Mouse (Mus musculus): ENCODE data around the gene Mtss1l. TPM values are rescaled to one million over a fixed set of nuclear protein-coding genes. Genes with fewer than 3 reads are reported as not detected.

The Mtss1l gene
- total RNA-seq (2021), result 10 to 100 TPM; 32.0 to 37.8 TPM
- long read RNA-seq, experiment 1, full-length matches to known transcripts, result 3 of 17 reads
- long read RNA-seq, experiment 1, partial matches to known transcripts, result 2 of 17 reads
- long read RNA-seq, experiment 1, other reads (novel, unspliced or antisense), result 12 of 17 reads
- long read RNA-seq, experiment 2, partial matches to known transcripts, result 0 of 4 reads
- long read RNA-seq, experiment 2, other reads (novel, unspliced or antisense), result 4 of 4 reads

DNA sequence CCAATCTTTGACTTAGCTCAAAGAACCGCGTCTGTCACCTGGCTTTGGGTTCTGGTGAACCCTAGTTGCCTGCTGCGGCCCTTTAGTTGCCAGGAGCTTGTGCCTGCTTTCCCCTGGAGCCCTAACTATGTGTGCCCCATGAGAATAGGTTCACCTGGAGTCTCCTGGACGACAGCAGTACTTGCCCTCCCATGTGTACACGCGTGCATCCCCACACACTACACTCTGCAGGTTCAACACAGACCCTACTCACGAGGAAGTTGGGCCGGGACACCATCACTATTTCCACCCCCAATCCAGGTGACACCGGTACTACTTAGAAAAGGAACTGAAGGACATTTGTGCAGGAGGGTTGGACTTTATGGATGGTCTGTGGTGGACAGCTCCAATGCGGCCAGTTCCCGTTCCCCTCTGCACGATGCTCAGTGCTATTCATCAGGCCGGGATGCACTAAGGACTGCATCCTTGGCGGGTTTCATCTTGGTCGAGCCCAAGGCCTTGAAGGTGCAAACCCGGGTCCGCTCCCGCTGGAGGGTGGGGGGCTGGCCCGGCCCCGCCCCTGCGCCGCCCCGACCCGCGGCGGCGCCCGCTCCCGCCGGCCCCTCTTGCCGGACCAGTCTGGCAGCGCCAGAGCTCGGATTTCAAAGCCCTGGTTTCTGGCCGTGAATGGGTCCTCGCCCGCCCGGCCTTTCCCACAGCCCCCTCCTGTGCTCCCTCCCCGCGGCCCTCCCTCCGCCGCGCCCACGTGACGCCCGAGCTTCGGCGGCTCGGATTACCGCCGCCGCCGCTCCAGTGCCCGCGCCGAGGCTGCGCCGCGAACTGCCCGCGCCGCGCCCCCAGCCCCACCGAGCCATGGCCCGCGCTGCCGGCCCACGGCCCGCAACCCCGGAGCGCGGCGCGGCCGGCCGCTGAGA, at the start of gene Mtss1l:
TSS of gene Mtss1l (plus strand) at position 792 of the 914 bp plus-strand sequence.
- peak; percentile 81 to 87 for DNase-seq

- DNase-seq, result peak in 1 of 2 experiments; percentile 56
Measured at GRCm38 (mm10) chr8:110672133-110672532, 49.1 kb upstream of the Mtss1l start.

DNA sequence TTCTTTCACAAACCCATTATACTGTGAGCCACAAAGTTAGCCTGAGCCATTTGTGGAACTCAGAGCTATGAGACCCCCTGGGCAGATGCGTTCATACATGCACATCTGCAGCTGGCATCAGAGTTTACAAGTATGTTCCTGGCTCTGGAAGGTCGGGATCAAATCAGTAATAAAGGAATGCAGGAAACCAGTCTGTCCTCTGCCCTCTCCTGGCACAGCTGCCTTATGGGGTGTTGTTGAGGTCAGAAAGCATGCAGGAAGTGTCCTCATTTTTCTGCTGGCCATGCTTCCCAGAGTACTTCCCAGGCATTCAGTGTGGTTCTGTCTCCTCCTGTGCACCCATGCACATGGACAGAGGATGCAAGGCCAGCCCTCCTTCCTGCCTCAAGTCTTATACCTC, 48.1 kb upstream of the Mtss1l start:
- no peak for DNase-seq

GRCm38 (mm10) chr8:110674589-110674988, 46.7 kb upstream of the Mtss1l start:
- DNase-seq, result no peak

GRCm38 (mm10) chr8:110676702-110677101, 44.6 kb upstream of the Mtss1l start:
- DNase-seq, result peak; percentile 63 to 68

- no peak for DNase-seq
Measured at GRCm38 (mm10) chr8:110677174-110677660, 44.1 kb upstream of the Mtss1l start.

DNA sequence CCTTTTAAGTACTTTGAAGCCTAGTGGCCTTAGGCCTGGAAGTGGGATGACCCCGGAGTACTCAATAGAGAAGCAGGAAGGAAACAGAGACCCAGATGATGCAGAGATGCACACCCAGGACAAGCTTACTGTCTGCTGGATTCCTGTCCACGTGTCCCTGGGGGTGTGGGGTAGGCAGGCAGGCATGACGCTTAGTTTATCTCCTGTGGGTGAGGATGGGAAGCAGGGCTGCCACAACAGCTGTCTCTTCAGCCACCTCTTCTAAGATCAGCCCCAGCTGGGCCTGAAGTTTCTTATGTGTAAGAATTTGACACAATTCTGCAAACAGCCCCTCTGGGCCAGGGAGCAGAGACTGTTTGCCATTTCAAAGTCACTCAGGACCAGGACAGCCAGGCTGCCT, 42.3 kb upstream of the Mtss1l start:
- no peak for DNase-seq

DNA sequence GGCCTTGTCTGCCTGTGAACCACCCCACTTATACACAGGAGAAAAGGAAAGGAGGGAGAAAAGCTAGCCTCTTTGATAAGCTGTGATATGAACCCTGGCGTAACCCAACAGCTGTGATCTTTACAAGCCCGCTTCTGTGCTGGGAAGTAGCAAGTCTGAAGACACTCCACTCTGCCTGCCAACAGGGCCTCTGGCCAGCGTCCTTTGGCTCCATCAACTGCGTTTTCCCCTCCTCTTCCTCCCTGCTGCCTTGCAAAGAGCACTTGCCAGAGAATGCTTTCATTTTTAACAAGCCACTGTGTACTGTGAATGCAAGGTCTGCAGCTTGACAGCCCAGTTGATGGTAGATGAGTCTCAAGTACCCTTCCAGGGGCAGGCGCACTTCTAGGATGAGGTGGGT, 33.5 kb upstream of the Mtss1l start:
- DNase-seq, result peak; percentile 91 to 94

- no peak for DNase-seq
Measured at GRCm38 (mm10) chr8:110689961-110690360, 31.3 kb upstream of the Mtss1l start.

GRCm38 (mm10) chr8:110694226-110694625, 27.1 kb upstream of the Mtss1l start:
- no peak for DNase-seq

- no peak for DNase-seq
Measured at GRCm38 (mm10) chr8:110694826-110695225, 26.4 kb upstream of the Mtss1l start.

DNA sequence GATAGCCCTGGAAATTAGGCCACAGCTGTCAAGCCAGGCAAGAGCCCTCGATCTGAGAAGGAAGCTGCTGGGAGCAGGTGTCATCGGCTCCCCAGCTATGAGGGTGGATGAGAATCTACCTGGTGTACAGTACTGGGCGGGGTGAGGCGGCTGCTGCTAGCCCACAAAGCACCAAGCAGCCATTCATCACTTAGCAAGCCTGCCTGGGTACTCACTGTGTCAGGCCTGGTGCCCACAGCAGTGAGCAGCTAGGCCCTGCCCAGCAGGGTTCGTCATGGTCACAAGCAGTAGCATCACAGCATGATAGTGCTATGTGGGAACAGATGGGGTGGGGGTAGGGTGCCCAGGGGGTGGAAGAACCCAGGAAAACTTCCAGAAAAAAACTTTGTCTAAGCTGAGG, 25.8 kb upstream of the Mtss1l start:
- no peak for DNase-seq

- no peak for DNase-seq
Measured at GRCm38 (mm10) chr8:110696051-110696450, 25.2 kb upstream of the Mtss1l start.

GRCm38 (mm10) chr8:110697571-110697970, 23.7 kb upstream of the Mtss1l start:
- DNase-seq, result no peak

DNA sequence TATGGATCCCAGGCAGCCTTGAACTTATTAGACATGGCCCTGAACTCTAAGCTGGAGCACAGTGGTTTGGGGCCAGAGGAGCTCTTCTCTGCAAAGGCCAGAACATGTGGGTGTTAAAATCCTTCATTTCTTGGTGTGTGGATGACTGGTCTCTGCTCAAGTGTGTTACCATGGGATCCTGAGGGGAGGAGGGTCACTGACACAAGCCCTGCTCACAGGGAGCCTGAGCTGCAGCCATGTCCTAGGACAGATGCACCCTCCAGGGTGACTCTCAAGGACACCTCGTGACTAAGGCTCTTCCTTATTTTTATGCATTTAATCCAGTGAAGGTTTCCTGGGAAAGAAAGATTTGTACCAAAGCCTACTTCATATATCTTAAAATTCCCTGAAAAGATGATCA, 23.2 kb upstream of the Mtss1l start:
- no peak for DNase-seq

- peak in 1 of 2 experiments; percentile 26 for DNase-seq
Measured at GRCm38 (mm10) chr8:110699501-110699900, 21.8 kb upstream of the Mtss1l start.

- no peak for DNase-seq
Measured at GRCm38 (mm10) chr8:110700561-110700960, 20.7 kb upstream of the Mtss1l start.

GRCm38 (mm10) chr8:110702636-110703459, 18.4 kb upstream of the Mtss1l start:
- peak; percentile 55 to 66 for DNase-seq

DNA sequence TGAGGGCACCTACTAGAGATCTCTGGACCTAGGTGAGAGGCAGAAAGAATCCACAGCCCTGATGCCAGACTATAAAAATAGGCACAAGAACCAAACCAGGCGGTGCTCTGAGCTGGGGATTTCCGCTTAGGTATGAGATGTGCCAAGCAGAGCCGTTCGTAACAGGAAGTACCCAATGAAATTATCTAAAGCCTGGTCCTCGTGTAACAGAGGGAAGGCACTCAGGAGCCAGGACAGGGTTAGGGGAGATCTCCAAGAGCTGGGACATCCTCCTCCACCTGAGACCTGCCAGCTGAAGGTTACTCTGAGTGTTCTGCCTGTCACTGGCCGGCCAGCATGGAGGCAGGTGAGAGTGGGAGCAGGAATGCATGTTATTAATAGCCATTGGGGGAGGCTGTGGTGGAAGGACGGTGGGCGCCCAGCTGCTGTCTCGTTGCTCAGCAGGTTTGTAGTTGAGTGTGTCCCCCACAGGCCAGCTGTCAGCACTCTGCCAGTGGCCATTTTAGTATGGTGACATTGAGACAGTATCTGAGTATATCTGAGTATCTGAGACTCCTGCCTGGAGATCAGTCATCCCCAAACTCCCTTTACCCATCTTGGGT, 17.7 kb upstream of the Mtss1l start:
- peak in 1 of 2 experiments; percentile 39 for DNase-seq

GRCm38 (mm10) chr8:110704103-110704502, 17.2 kb upstream of the Mtss1l start:
- DNase-seq, result no peak

DNA sequence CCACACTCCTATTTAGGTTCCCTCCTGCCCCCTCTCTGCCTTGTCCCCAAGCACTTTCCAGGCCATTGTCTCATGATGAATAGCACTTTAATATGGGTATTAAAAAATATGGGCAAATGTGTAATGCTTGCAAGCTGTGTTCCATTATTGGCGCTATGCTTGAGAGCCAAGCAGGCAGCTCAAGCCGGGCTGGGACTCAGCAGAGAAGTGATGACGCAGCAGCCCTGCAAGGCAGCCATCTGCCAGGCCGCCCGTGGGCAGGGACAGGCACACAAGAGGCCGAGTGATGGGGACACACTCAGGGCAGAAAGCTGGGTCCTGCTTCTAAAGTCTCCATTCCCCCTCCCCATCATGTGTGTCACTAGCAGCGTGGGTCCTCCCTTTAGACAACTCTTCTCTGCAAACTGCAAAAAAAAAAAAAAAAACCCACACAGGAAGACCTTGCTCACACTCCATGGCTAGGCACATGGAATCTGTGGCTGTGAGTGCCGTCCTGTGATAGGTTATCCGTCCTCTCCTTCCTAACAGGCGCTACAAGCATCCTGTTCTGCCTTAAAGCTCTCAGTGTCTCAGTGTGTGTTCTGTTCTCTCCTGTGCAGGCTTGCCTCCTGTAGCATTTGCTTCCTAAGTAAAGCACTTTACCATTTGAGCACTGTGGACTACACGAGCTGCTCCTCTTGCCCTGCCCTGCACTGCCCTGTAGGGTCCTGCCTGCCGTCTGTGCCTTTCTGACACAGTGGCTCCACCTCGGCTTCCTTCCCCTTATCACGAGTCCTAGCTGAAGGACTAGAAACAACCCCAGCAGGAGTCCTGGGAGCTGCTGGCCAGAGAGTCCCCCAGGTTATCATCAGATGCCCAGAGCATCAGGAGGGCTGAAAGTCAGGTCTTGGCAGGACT, 15.6 kb upstream of the Mtss1l start:
- DNase-seq, result no peak
